Mouse (Mus musculus): ENCODE results near the gene Gm20822. TPM values are rescaled to one million over a fixed set of nuclear protein-coding genes. Genes with fewer than 3 reads are reported as not detected.
"Not testable (repeated sequence)": the region's sequence is repeated elsewhere in the genome, so short reads cannot be mapped to it uniquely, and the experiment has no call there.

Gm20822 gene
- total RNA-seq (2021) = not detected
- long read RNA-seq, experiment 1 = 0 reads
- long read RNA-seq, experiment 2 = 0 reads

DNA sequence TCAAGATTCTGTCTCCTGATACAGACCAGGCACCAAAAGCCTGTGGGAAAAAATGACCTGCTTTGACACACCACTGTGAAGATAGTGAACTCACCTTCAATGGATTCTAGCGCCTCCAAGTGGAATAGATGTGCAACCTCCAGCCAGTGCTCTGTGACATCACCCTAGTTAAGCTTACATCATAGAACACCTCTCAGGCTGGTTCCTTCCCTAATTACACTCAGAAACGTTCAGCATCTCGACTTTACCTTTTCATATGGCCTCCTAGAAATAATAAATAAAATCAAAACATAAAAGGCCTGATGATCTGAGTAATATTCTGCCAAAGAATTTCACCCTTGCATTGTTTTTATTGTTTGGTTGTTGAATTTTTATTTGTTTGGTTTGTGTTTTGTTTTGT lies at the start of gene Gm20822:
Gene Gm20822, minus strand, starts transcription at position 101 of the 400 bp plus-strand sequence.
- DNase-seq (ENCODE audit: low spot score in 2 of 2); H3K27ac ChIP-seq; H3K4me3 ChIP-seq: not testable (repeated sequence)
